Mouse (Mus musculus) heart, postnatal 0 days (tissue): ENCODE data around the gene Cetn4. TPM values are rescaled to one million over a fixed set of nuclear protein-coding genes. Genes with fewer than 3 reads are reported as not detected.
A peak's percentile ranks its signal among the peaks of the same experiment; 100 is the strongest.

Source experiments
- ATAC-seq: fragments of 200-750 bp; cut with Nextera tagmentation; 2 replicates; pipeline ENCODE4 v1.8.0; 2017; ENCODE audit warnings: low read depth, moderate number of reproducible peaks, moderate library complexity; ENCODE audit not compliant: insufficient read depth
- DNase-seq: peaks from one replicate; pipeline ENCODE4 v3.0.0-alpha.2; 2016; ENCODE audit warnings: low spot score
- H3K27ac ChIP-seq: fragments of 300-500 bp; sonication (generic); 2 replicates; pipeline ENCODE4 v1.5.1; 2014; ENCODE audit warnings: low read depth, mild to moderate bottlenecking
- H3K27me3 ChIP-seq: fragments of 300-500 bp; sonication (generic); 2 replicates; pipeline ENCODE4 v1.6.1; 2014; ENCODE audit warnings: low read length, mixed read lengths; ENCODE audit not compliant: control insufficient read depth, insufficient read depth
- H3K36me3 ChIP-seq: fragments of 300-500 bp; sonication (generic); replicated peaks from 2 replicates; pipeline ENCODE4 v1.6.1; 2014; ENCODE audit warnings: low read length, mixed read lengths; ENCODE audit not compliant: control insufficient read depth, insufficient read depth
- H3K4me1 ChIP-seq: fragments of 300-500 bp; sonication (generic); 2 replicates; pipeline ENCODE4 v1.6.1; 2014; ENCODE audit warnings: antibody characterized with exemption; ENCODE audit not compliant: control insufficient read depth, insufficient read depth
- H3K4me2 ChIP-seq: fragments of 300-500 bp; sonication (generic); 2 replicates; pipeline ENCODE4 v1.6.1; 2014; ENCODE audit warnings: low read depth, mild to moderate bottlenecking, low read length, moderate library complexity
- H3K4me3 ChIP-seq: fragments of 300-500 bp; sonication (generic); 2 replicates; pipeline ENCODE4 v1.5.1; 2014; ENCODE audit warnings: low read depth, low read length
- H3K9ac ChIP-seq: fragments of 300-500 bp; sonication (generic); replicated peaks from 2 replicates; pipeline ENCODE4 v1.6.1; 2014; ENCODE audit warnings: low read depth, low read length, mixed read lengths
- H3K9me3 ChIP-seq: fragments of 300-500 bp; sonication (generic); replicated peaks from 2 replicates; pipeline ENCODE4 v1.6.1; 2016; ENCODE audit warnings: low read length; ENCODE audit not compliant: control insufficient read depth
- CTCF ChIP-seq: IDR thresholded peaks from 2 replicates; pipeline ENCODE4 v1.5.1; 2016; ENCODE audit warnings: antibody characterized with exemption, control low read depth, low read depth
- EP300 ChIP-seq: IDR thresholded peaks from 2 replicates; pipeline ENCODE4 v1.6.1; 2016; ENCODE audit warnings: antibody characterized with exemption, low read depth
- WGBS: fragments of 180-500 bp; shearing (Covaris S2); extraction: QIAGEN DNeasy Blood & Tissue Kit; methylation state at CpG from one replicate; pipeline ENCODE4 v1.1.7; 2014; 5-methylcytosine and 5-hydroxymethylcytosine counted together
- polyA plus RNA-seq: library from polyadenylated mRNA; unstranded; fragments of >200 nt; fragmentation: Nextera tagmentation; extraction: Ambion mirVana; gene quantifications from 2 replicates; pipeline ENCODE4 v1.2.1, GENCODE M21; 2015
- total RNA-seq: library from RNA; depleted of rRNA; stranded (reverse); fragments of >200 nt; gene quantifications from 2 replicates; pipeline ENCODE4 v1.2.3, GENCODE M21; 2014; ENCODE audit warnings: low replicate concordance

Gene Cetn4
- total and polyA plus RNA-seq, 2 experiments from 2014 or later: 0.04 to 1.2 TPM

DNA sequence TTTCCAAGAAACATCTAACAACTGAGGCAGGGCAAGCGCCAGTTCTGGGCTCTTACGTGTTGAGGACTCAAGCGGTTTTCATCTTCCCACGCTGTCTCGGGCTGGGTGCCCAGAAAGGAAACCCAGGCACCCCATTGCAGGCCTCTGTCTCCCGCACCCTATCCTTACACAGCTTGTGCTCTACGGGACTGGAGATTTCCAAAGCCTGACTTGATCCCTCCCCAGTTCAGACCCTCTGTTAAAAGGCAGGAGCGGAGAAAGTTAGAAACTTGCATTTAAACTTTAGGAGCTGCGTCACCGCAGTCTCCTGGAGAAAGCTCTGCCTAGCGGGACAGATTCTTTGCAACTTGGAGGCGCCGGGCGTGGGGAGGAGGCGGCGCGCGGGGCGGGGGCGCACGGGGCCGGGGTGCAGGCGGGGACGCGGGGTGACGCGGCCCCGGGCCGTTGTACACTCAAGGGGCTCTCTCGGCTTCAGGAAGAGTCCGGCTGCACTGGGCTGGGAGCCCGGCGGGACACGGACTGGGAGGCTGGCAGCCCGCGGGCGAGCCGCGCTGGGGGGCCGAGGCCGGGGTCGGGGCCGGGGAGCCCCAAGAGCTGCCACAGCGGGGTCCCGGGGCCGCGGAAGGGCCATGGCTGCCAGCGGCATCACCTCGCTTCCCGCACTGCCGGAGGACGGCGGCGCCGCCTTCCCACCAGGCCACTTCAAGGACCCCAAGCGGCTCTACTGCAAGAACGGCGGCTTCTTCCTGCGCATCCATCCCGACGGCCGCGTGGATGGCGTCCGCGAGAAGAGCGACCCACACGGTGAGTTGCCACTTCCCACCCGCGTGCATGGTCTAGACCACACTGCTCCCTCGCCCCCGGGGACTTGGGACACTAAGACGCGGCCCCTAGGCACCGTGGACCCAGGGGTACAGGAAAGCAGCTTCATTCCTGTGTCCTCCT, 36.0 kb upstream of the Cetn4 start, which contains the start of gene Fgf2:
Gene Fgf2 (plus strand): TSS at position 126 of the 945 bp plus-strand sequence.
- peak within 1 kb of the TSS; percentile 72 for H3K9ac ChIP-seq
- TF ChIP-seq EP300 (no peak), CTCF (no peak)
- peak within 1 kb of the TSS; percentile 73 for H3K4me3 ChIP-seq
- H3K27me3 ChIP-seq: peaks cover 29% of the 10 kb centered on the region
- peak within 1 kb of the TSS; percentile 32 for H3K27ac ChIP-seq
- 0 out of 2 replicates have a peak, but pooled peaks cover 6% of the 10 kb centered on the region for H3K4me1 ChIP-seq
- 1% methylated on average over 71 of the region's 75 CpGs for WGBS
- H3K9me3 ChIP-seq: no peaks in the 10 kb centered on the region
- H3K36me3 ChIP-seq: no peaks in the 10 kb centered on the region
- DNase-seq (no peak), ATAC-seq (peak; percentile 63)
- peak within 1 kb of the TSS; percentile 99 for H3K4me2 ChIP-seq

DNA sequence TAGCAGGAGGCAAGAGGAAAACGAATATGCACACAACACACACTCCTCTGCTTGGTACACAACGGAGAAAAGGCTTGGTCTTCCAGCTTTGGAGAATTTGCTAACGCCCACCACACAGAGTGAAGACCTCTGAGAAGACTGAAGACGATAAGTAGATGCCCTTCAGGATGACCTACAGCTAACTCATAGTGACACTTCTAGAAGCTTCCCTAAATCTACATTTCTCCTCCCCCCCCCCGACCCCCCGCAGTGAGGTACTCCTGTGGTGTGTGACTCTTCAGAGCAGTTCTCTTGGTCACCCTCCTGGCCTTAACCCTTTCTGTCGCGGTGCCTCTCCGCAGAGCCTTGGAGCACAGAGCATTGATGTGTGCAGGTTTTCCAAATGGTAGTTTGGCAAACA, 35.2 kb upstream of the Cetn4 start:
- DNase-seq: no peak
- peak overlapping the region; percentile 99 for H3K4me2 ChIP-seq
- H3K9me3 ChIP-seq: no peaks in the 10 kb centered on the region
- H3K4me3 ChIP-seq: peak overlapping the region; percentile 73; the same call in 1 of the 2 replicates
- WGBS: 36% methylated on average over 9 of the region's 9 CpGs
- H3K27me3 ChIP-seq: peaks cover 29% of the 10 kb centered on the region
- H3K4me1 ChIP-seq: 0 out of 2 replicates have a peak, but pooled peaks cover 6% of the 10 kb centered on the region
- no peaks in the 10 kb centered on the region for H3K36me3 ChIP-seq
- ATAC-seq: no peak
- TF ChIP-seq EP300 (no peak), CTCF (no peak)
- no peak overlapping the region for H3K27ac ChIP-seq
- H3K9ac ChIP-seq: peak overlapping the region; percentile 72; the same call in 1 of the 2 replicates

- ATAC-seq: no peak
- Histone ChIP-seq H3K4me2 (no peak overlapping the region), H3K36me3 (no peaks in the 10 kb centered on the region), H3K4me1 (0 out of 2 replicates have a peak, but pooled peaks cover 2% of the 10 kb centered on the region), H3K4me3 (no peak overlapping the region), H3K9ac (no peak overlapping the region), H3K27ac (no peak overlapping the region), H3K9me3 (no peaks in the 10 kb centered on the region), H3K27me3 (peaks cover 8% of the 10 kb centered on the region)
- no peak for DNase-seq
- WGBS: 59% methylated on average over 5 of the region's 5 CpGs
- no peak for TF ChIP-seq CTCF
- TF ChIP-seq EP300: no peak
These were observed 30.3 kb upstream of the Cetn4 start for GRCm38 (mm10) chr3:37342811-37343210.

GRCm38 (mm10) chr3:37341110-37341509, 28.6 kb upstream of the Cetn4 start:
- H3K36me3 ChIP-seq: no peaks in the 10 kb centered on the region
- no peak overlapping the region for H3K4me3 ChIP-seq
- no peak overlapping the region for H3K9ac ChIP-seq
- DNase-seq (no peak), ATAC-seq (no peak)
- no peaks in the 10 kb centered on the region for H3K4me1 ChIP-seq
- TF ChIP-seq CTCF (peak; percentile 42), EP300 (no peak)
- 53% methylated on average over 5 of the region's 5 CpGs for WGBS
- no peaks in the 10 kb centered on the region for H3K27me3 ChIP-seq
- H3K4me2 ChIP-seq: no peak overlapping the region
- no peak overlapping the region for H3K27ac ChIP-seq
- no peaks in the 10 kb centered on the region for H3K9me3 ChIP-seq

DNA sequence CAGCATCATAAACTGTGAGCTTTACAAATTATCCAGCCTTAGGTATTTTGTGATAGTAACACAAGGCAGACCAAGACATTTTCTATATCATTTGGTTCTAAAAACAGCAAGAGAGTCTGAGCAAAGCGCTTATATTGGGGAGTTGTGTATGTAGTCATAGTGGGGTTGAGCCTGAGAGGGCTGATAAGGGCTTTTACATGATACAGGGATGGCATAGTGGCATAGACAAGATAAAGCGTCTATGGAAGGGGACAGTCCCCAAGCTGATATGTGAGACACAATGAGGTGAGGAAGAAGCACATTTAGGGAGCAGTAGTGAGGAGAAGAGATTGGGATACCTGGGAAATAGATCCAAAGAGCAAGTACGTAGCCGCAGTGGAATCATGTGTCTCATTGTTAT, 21.5 kb upstream of the Cetn4 start:
- no peak for TF ChIP-seq EP300
- Histone ChIP-seq H3K27ac (no peak overlapping the region), H3K36me3 (no peaks in the 10 kb centered on the region), H3K9me3 (no peaks in the 10 kb centered on the region), H3K4me3 (no peak overlapping the region), H3K9ac (no peak overlapping the region), H3K4me1 (no peaks in the 10 kb centered on the region), H3K4me2 (no peak overlapping the region), H3K27me3 (no peaks in the 10 kb centered on the region)
- WGBS: 81% methylated on average over 4 of the region's 4 CpGs
- DNase-seq (no peak), ATAC-seq (no peak)
